Mouse (Mus musculus): ENCODE data around the gene Lrrtm3. TPM values are rescaled to one million over a fixed set of nuclear protein-coding genes. Genes with fewer than 3 reads are reported as not detected.

Gene Lrrtm3
- polyA plus RNA-seq, 1 experiment from 2014 or later, result 0.11 TPM

DNA sequence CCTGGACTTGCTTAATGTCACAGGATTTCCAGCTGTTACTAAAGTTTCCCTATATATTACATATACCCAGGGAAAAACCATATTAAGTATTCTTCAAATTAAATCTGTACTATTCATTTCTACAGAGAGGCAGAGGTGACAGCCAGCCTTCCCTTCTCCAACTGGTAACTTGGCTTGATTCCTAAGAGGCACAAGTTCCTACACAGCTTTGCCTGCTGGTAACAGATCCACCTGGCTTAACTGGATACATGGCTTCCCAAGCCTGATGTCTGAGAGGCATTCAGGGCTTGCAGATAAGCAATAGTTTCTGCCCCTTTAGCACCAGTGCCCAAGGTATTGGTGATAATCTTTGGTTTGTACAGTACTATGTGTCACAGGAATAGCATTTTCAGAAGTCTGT is 190.2 kb downstream of the Lrrtm3 start:
- Histone ChIP-seq H3K4me2 (replicated peaks; ENCODE audit: low read depth, low read length) (no peak overlapping the region), H3K27me3 (replicated peaks; ENCODE audit: insufficient read depth, low read length) (no peaks in the 10 kb centered on the region), H3K27ac (ENCODE audit: low read length) (no peak overlapping the region), H3K36me3 (ENCODE audit: insufficient read depth, low read length) (no peaks in the 10 kb centered on the region), H3K4me1 (ENCODE audit: insufficient read depth, low read depth, low read length) (no peaks in the 10 kb centered on the region), H3K9ac (replicated peaks; ENCODE audit: low read depth) (no peak overlapping the region), H3K9me3 (ENCODE audit: low read length) (no peaks in the 10 kb centered on the region), H3K4me3 (ENCODE audit: low read depth, low read length) (no peak overlapping the region)
- TF ChIP-seq EP300 (IDR thresholded peaks at IDR 0.05) (no peak), CTCF (IDR thresholded peaks at IDR 0.05) (no peak)
- DNase-seq (ENCODE audit: low spot score) (no peak), ATAC-seq (no peak)

DNA sequence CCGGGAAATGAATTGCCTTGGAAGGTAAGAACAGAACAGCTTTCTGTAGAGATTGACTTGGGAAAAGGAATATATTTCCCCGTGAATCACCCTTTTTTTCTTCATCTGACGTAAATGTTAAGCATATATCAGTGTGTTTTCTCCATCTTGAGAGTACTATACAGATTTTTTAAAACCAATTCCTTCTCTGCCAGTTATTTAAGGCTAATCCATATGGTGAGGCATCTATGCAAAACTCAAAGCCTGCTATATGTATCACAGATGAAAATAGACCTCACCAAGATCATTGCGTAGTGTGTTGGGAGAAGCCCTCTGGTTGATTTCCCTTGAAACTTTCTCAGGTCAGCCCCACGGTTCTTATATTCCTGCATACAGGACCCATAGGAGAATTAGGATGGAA is 195.5 kb downstream of the Lrrtm3 start:
- no peak overlapping the region for H3K27ac ChIP-seq (ENCODE audit: low read length)
- 87% methylated on average over 5 of the region's 5 CpGs for WGBS
- H3K36me3 ChIP-seq (ENCODE audit: insufficient read depth, low read length), result no peaks in the 10 kb centered on the region
- ATAC-seq (no peak), DNase-seq (ENCODE audit: low spot score) (no peak)
- no peaks in the 10 kb centered on the region for H3K27me3 ChIP-seq (replicated peaks; ENCODE audit: insufficient read depth, low read length)
- H3K4me2 ChIP-seq (replicated peaks; ENCODE audit: low read depth, low read length), result no peak overlapping the region
- H3K4me1 ChIP-seq (ENCODE audit: insufficient read depth, low read depth, low read length), result no peaks in the 10 kb centered on the region
- no peaks in the 10 kb centered on the region for H3K9me3 ChIP-seq (ENCODE audit: low read length)
- TF ChIP-seq CTCF (IDR thresholded peaks at IDR 0.05), result no peak
- TF ChIP-seq EP300 (IDR thresholded peaks at IDR 0.05), result no peak
- no peak overlapping the region for H3K9ac ChIP-seq (replicated peaks; ENCODE audit: low read depth)
- no peak overlapping the region for H3K4me3 ChIP-seq (ENCODE audit: low read depth, low read length)

DNA sequence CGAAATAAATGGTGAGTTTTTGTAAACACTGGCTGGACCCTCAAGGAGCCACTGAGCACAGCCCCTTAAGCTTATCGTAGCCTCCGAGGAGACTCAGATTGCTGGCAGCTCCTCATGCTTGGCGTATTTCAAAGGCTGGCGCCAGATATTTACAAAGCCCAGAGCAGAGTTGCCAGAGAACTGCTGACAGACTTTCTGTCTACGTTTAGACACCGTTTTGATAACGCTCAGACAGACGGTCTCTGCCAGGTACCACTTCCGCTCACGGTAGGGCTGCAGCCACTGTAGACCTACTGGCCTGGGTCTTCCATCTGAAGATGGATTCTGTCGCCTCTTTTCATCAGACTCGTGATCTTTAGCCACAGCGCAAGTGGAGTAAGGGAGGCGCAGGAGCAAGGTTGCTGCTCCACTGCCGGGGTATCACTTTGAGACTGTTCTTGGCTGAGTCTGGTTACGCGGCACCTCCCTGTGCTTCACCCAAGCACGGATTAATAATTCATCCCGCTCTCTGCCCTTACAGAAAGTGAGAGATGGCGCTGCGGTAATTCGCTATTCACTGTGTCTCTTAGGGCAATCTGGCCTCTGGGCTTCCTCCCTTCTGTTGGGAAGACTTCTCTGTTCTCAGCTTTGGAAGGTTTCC is 203.5 kb downstream of the Lrrtm3 start:
- H3K4me1 ChIP-seq (ENCODE audit: insufficient read depth, low read depth, low read length), result no peaks in the 10 kb centered on the region
- no peaks in the 10 kb centered on the region for H3K9me3 ChIP-seq (ENCODE audit: low read length)
- no peak overlapping the region for H3K27ac ChIP-seq (ENCODE audit: low read length)
- no peaks in the 10 kb centered on the region for H3K27me3 ChIP-seq (replicated peaks; ENCODE audit: insufficient read depth, low read length)
- peak overlapping the region; percentile 25 for H3K4me3 ChIP-seq (ENCODE audit: low read depth, low read length)
- DNase-seq (ENCODE audit: low spot score) (peak; percentile 11), ATAC-seq (peak; percentile 25; the same call in 1 of the 2 replicates)
- TF ChIP-seq EP300 (IDR thresholded peaks at IDR 0.05), result no peak
- TF ChIP-seq CTCF (IDR thresholded peaks at IDR 0.05), result no peak
- no peaks in the 10 kb centered on the region for H3K36me3 ChIP-seq (ENCODE audit: insufficient read depth, low read length)
- H3K4me2 ChIP-seq (replicated peaks; ENCODE audit: low read depth, low read length), result peak overlapping the region; percentile 52
- H3K9ac ChIP-seq (replicated peaks; ENCODE audit: low read depth), result no peak overlapping the region
- WGBS, result 44% methylated on average over 23 of the region's 23 CpGs

DNA sequence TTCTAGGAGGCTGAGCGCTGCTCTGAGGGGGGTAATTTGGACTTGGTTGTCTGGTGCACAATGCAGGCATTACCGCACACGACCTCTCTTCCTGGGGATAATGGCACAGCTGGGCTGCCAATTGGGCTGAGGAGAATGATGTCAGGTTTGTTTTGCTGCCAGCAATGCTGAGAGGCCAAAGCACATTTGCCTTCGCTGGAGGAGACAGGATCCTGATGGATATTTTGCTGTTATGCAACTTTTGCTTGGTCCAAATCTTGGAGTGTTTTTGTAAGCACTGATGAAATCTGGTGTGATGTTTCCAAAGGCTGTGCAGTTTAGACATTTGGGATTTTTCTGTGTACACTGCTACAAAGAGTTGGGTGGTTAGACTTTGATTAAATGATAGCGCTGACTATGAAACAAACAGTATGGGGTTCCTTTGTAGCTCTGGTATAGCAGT is 209.6 kb downstream of the Lrrtm3 start:
- no peak overlapping the region for H3K9ac ChIP-seq (replicated peaks; ENCODE audit: low read depth)
- DNase-seq (ENCODE audit: low spot score) (peak; percentile 77), ATAC-seq (peak; percentile 85)
- H3K4me3 ChIP-seq (ENCODE audit: low read depth, low read length), result no peak overlapping the region
- no peaks in the 10 kb centered on the region for H3K9me3 ChIP-seq (ENCODE audit: low read length)
- H3K4me2 ChIP-seq (replicated peaks; ENCODE audit: low read depth, low read length), result no peak overlapping the region
- H3K27ac ChIP-seq (ENCODE audit: low read length), result no peak overlapping the region
- TF ChIP-seq CTCF (IDR thresholded peaks at IDR 0.05) (no peak), EP300 (IDR thresholded peaks at IDR 0.05) (0 out of 2 replicates have a peak, but pooled peaks have one; percentile 39)
- H3K27me3 ChIP-seq (replicated peaks; ENCODE audit: insufficient read depth, low read length), result no peaks in the 10 kb centered on the region
- WGBS, result 58% methylated on average over 5 of the region's 5 CpGs
- H3K36me3 ChIP-seq (ENCODE audit: insufficient read depth, low read length), result no peaks in the 10 kb centered on the region
- no peaks in the 10 kb centered on the region for H3K4me1 ChIP-seq (ENCODE audit: insufficient read depth, low read depth, low read length)

Other genes starting within 250 kb of the Lrrtm3 start
- gene Gm10118, start 162.8 kb downstream of the Lrrtm3 start, polyA plus RNA-seq (2015; fragmentation: Nextera tagmentation; extraction: Ambion mirVana), result 0.05 TPM in 1 of 2 replicates, not detected in the other